Mouse (Mus musculus): ENCODE measurements at regions not wholly inside any gene's neighbourhood (a gene's known extent, or its start where the extent isn't known, plus 50 kb on each side); places are given as distances from the start of the nearest gene placed in this dataset.

GRCm38 (mm10) chr5:129409440-129410004 lies 91.5 kb upstream of the Sfswap start:
- Histone ChIP-seq H3K4me3 (ENCODE audit: low read depth, low read length) (no peak overlapping the region), H3K36me3 (ENCODE audit: insufficient read depth, low read length) (no peaks in the 10 kb centered on the region), H3K4me1 (ENCODE audit: insufficient read depth, low read depth, low read length) (no peaks in the 10 kb centered on the region), H3K9ac (replicated peaks; ENCODE audit: low read depth) (no peak overlapping the region), H3K4me2 (replicated peaks; ENCODE audit: low read depth, low read length) (no peak overlapping the region), H3K27ac (ENCODE audit: low read length) (no peak overlapping the region), H3K9me3 (ENCODE audit: low read length) (no peaks in the 10 kb centered on the region), H3K27me3 (replicated peaks; ENCODE audit: insufficient read depth, low read length) (no peaks in the 10 kb centered on the region)
- DNase-seq (ENCODE audit: low spot score), result peak; percentile 8
- TF ChIP-seq CTCF (IDR thresholded peaks at IDR 0.05) (no peak), EP300 (IDR thresholded peaks at IDR 0.05) (no peak)
- 0 out of 2 replicates have a peak, but pooled peaks have one; percentile 21 for ATAC-seq
- WGBS, result 44% methylated on average over 14 of the region's 14 CpGs

DNA sequence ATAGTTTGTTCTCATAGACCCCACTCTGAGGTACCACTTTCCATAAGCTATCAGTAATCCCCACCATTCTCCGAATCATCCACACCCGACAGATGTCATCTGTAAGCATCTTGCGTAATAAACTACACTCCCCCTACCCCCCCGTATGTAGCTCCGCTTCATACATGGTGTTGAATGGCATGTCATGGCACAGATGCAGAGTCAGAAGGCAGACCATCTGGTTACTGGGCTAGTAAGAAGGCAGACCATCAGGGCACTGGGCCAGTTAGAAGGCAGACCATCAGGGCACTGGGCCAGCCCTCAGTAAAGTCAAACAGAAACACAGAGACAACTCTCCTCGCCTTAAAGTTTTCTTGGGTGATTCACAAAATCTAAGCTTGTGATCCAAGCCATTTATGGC lies 88.9 kb upstream of the Sfswap start:
- 72% methylated on average over 6 of the region's 6 CpGs for WGBS
- H3K36me3 ChIP-seq (ENCODE audit: insufficient read depth, low read length), result no peaks in the 10 kb centered on the region
- H3K4me3 ChIP-seq (ENCODE audit: low read depth, low read length), result no peak overlapping the region
- H3K4me1 ChIP-seq (ENCODE audit: insufficient read depth, low read depth, low read length), result 0 out of 2 replicates have a peak, but pooled peaks cover 3% of the 10 kb centered on the region
- H3K9ac ChIP-seq (replicated peaks; ENCODE audit: low read depth), result no peak overlapping the region
- DNase-seq (ENCODE audit: low spot score) (no peak), ATAC-seq (no peak)
- H3K27ac ChIP-seq (ENCODE audit: low read length), result no peak overlapping the region
- H3K9me3 ChIP-seq (ENCODE audit: low read length), result no peaks in the 10 kb centered on the region
- no peaks in the 10 kb centered on the region for H3K27me3 ChIP-seq (replicated peaks; ENCODE audit: insufficient read depth, low read length)
- H3K4me2 ChIP-seq (replicated peaks; ENCODE audit: low read depth, low read length), result no peak overlapping the region
- TF ChIP-seq CTCF (IDR thresholded peaks at IDR 0.05) (no peak), EP300 (IDR thresholded peaks at IDR 0.05) (no peak)

- H3K27me3 ChIP-seq (replicated peaks; ENCODE audit: insufficient read depth, low read length), result no peaks in the 10 kb centered on the region
- ATAC-seq (peak; percentile 78), DNase-seq (ENCODE audit: low spot score) (peak; percentile 67)
- H3K36me3 ChIP-seq (ENCODE audit: insufficient read depth, low read length), result no peaks in the 10 kb centered on the region
- no peak overlapping the region; the same call in 1 of the 2 replicates for H3K27ac ChIP-seq (ENCODE audit: low read length)
- TF ChIP-seq CTCF (IDR thresholded peaks at IDR 0.05) (peak; percentile 42), EP300 (IDR thresholded peaks at IDR 0.05) (0 out of 2 replicates have a peak, but pooled peaks have one; percentile 11)
- 0 out of 2 replicates have a peak, but pooled peaks cover 3% of the 10 kb centered on the region for H3K4me1 ChIP-seq (ENCODE audit: insufficient read depth, low read depth, low read length)
- H3K9ac ChIP-seq (replicated peaks; ENCODE audit: low read depth), result no peak overlapping the region
- H3K4me3 ChIP-seq (ENCODE audit: low read depth, low read length), result peak overlapping the region; percentile 26
- H3K4me2 ChIP-seq (replicated peaks; ENCODE audit: low read depth, low read length), result peak overlapping the region; percentile 50
- H3K9me3 ChIP-seq (ENCODE audit: low read length), result no peaks in the 10 kb centered on the region
- 16% methylated on average over 12 of the region's 12 CpGs for WGBS
These were observed 85.9 kb upstream of the Sfswap start for GRCm38 (mm10) chr5:129414960-129415706.

- Histone ChIP-seq H3K27me3 (replicated peaks; ENCODE audit: insufficient read depth, low read length) (no peaks in the 10 kb centered on the region), H3K4me1 (ENCODE audit: insufficient read depth, low read depth, low read length) (0 out of 2 replicates have a peak, but pooled peaks cover 3% of the 10 kb centered on the region), H3K9ac (replicated peaks; ENCODE audit: low read depth) (no peak overlapping the region), H3K4me3 (ENCODE audit: low read depth, low read length) (no peak overlapping the region), H3K36me3 (ENCODE audit: insufficient read depth, low read length) (no peaks in the 10 kb centered on the region), H3K9me3 (ENCODE audit: low read length) (no peaks in the 10 kb centered on the region), H3K4me2 (replicated peaks; ENCODE audit: low read depth, low read length) (no peak overlapping the region), H3K27ac (ENCODE audit: low read length) (no peak overlapping the region)
- WGBS, result 4% methylated on average over 3 of the region's 3 CpGs
- ATAC-seq (no peak), DNase-seq (ENCODE audit: low spot score) (peak; percentile 54)
- TF ChIP-seq CTCF (IDR thresholded peaks at IDR 0.05) (0 out of 2 replicates have a peak, but pooled peaks have one; percentile 30), EP300 (IDR thresholded peaks at IDR 0.05) (no peak)
These were observed 84.6 kb upstream of the Sfswap start for GRCm38 (mm10) chr5:129416425-129416824.

DNA sequence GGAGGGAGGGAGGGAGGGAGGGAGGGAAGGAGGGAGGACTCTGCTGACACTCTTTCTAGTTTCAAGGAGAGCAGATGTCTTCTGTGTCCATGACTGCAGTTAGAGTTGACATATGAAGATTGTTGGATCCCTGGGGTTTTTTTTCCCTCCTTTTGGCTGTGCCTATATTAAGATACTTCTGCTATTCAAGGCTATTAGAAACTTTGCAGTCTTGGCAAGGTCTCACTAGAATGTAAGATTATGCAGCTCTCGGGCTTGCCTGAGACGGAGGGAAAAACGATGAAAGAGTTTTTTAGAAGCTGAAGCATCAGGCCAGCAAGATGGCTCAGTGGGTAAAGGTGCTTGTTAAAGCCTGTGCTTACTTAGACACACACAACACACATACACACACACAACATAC lies 83.5 kb upstream of the Sfswap start:
- Histone ChIP-seq H3K9ac (replicated peaks; ENCODE audit: low read depth) (no peak overlapping the region), H3K9me3 (ENCODE audit: low read length) (no peaks in the 10 kb centered on the region), H3K36me3 (ENCODE audit: insufficient read depth, low read length) (no peaks in the 10 kb centered on the region), H3K27ac (ENCODE audit: low read length) (no peak overlapping the region), H3K27me3 (replicated peaks; ENCODE audit: insufficient read depth, low read length) (no peaks in the 10 kb centered on the region), H3K4me3 (ENCODE audit: low read depth, low read length) (no peak overlapping the region), H3K4me2 (replicated peaks; ENCODE audit: low read depth, low read length) (no peak overlapping the region), H3K4me1 (ENCODE audit: insufficient read depth, low read depth, low read length) (0 out of 2 replicates have a peak, but pooled peaks cover 3% of the 10 kb centered on the region)
- no peak for DNase-seq (ENCODE audit: low spot score)
- ATAC-seq, result no peak
- 52% methylated on average over 3 of the region's 3 CpGs for WGBS
- TF ChIP-seq CTCF (IDR thresholded peaks at IDR 0.05), result no peak
- no peak for TF ChIP-seq EP300 (IDR thresholded peaks at IDR 0.05)

- Histone ChIP-seq H3K9me3 (ENCODE audit: low read length) (no peaks in the 10 kb centered on the region), H3K27me3 (replicated peaks; ENCODE audit: insufficient read depth, low read length) (no peaks in the 10 kb centered on the region), H3K4me3 (ENCODE audit: low read depth, low read length) (no peak overlapping the region), H3K4me2 (replicated peaks; ENCODE audit: low read depth, low read length) (no peak overlapping the region), H3K36me3 (ENCODE audit: insufficient read depth, low read length) (no peaks in the 10 kb centered on the region), H3K27ac (ENCODE audit: low read length) (no peak overlapping the region), H3K9ac (replicated peaks; ENCODE audit: low read depth) (no peak overlapping the region), H3K4me1 (ENCODE audit: insufficient read depth, low read depth, low read length) (no peaks in the 10 kb centered on the region)
- WGBS, result 79% methylated on average over 2 of the region's 2 CpGs
- DNase-seq (ENCODE audit: low spot score) (no peak), ATAC-seq (no peak)
- TF ChIP-seq CTCF (IDR thresholded peaks at IDR 0.05) (no peak), EP300 (IDR thresholded peaks at IDR 0.05) (no peak)
These were observed 80.0 kb upstream of the Sfswap start for GRCm38 (mm10) chr5:129420981-129421380.

All from lung, postnatal 0 days (tissue).